Mouse (Mus musculus) kidney, postnatal 25 days (tissue): ENCODE results near the gene Rbks.
A peak's percentile ranks its signal among the peaks of the same experiment; 100 is the strongest.

Experiments
- DNase-seq, 2 experiments: peaks; one replicate each; pipeline ENCODE4 v3.0.0; 2021; ENCODE audit warnings: mixed read lengths in 2 of 2

The Rbks gene

DNA sequence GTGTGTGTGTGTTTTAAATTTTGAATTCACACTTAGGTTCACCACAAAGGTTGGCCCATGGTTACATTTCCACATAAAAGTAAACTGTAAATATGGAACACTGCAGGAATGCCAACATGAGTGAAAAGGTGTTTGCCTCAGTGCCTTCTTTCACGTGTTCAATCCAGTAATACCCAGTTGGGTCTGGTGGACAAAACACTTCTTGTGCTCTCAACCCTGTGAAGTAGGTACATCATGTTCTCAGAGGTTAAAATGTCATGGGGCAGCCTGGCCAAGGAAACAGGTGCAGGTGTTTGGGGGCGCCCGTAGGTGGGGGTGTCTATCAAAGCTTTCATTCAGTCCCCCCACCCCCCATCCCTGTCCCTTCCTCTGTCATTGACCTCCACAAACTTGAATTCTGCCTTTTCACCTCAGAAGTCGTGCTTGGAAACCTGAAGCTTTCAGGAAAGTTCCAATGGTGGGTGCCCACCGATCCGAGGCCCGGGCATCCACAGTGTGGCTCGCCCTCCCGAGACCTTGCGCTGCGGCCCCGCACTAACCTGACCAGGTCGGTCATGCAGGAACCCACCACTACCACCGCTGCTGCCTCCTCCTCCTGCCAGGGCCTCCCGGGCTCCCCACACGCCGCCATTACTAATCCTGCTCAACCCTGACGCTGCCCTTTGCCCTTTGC, at the start of gene Rbks:
Gene Rbks, minus strand, starts transcription at position 657 of the 673 bp plus-strand sequence.
- peak in 1 of 2 experiments; percentile 94 for DNase-seq

DNA sequence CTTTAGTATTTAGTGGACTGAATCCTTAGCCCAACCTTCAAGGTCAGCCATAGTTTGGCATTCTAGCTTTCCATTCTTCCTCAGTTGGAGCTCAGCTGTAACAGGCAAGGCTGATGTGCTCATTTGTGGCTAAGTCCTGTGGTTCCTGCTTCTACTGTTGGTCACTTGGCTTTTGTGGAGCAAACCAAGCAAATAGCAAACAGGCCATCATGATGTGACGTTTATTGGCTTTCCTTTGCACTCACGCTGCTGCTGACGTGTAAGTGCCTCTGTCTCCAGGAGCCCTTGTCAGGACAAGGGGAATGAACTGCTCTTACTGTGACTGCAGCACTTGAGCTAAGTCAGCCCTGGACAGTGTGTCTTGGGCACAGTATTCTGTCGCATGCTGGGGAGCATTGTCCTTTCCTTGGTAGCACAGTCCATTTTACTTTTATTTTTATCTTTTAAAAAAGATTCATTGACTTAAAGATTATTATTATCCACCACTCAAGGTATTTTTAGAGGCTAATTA, 45.1 kb upstream of the Rbks start:
- DNase-seq, result no peak

DNA sequence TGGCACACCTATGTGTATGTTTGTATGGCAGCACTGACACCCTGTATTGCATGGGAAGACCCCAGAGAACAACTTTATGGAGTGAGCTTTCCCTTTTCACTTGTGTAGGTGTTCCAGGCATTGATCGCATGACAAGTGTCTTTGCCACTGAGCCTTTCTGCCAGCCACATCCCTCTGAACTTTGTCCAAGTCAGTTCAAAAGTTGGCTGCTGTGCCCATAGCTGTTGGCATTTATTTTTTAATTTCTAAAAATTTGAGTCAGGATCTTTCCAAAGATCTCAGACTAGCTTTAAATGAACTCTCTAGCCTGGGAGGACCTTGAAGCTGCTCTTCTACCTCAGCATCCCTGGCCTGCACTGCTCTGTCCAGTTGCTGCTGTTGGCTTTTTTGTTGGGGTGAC, 44.5 kb upstream of the Rbks start:
- no peak for DNase-seq

DNA sequence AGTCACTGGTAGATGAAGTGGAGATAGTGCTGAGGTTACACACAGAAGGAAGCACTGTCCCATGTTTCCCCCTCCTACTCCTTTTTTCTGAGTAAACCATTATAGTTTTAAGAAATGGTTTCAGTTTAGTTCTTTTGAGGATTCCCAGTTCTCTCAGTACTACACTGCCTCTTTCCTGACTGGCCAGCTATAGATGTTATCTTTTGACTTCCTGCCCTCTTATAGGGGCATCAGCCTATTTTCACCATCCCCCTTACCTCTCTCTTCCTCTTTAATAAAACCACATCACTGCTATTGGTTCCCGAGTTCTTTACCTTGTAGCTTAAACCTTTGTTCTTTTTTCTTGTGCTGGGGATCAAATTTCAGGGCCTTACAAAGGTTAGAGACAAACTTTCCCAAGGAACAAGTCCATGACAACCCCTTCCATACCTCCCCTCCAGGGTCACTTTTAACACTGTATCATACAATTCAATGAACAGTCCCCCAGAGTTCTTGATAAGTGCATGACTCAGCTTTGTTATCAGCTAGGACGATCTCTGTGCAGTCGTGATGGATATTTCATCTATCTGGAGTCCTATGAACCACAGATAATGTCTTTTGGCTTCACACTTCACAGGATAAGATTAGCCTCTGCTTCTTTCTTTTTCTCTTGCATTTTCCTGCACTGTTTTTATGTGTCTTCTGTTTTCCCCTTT, 35.4 kb upstream of the Rbks start:
- no peak for DNase-seq

DNA sequence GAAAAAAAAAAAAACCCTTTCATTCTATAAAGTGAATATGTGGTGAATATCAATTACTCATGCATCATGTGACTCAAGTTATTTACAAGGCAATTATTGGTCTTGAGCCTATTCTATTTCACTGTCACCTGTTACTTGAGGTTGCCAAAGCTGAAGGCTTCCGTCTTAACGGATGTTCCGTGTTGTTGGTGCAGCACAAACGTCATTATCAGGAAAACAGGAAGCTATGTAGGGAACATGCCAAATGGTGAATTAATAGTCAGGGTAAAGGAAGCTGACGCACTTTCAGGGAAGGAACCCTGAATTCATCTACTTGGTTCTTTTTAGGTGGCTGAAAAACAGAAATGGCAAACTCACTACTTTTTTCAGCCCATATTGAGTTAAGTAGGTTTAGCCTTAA, 30.0 kb upstream of the Rbks start:
- peak in 1 of 2 experiments; percentile 43 for DNase-seq

DNA sequence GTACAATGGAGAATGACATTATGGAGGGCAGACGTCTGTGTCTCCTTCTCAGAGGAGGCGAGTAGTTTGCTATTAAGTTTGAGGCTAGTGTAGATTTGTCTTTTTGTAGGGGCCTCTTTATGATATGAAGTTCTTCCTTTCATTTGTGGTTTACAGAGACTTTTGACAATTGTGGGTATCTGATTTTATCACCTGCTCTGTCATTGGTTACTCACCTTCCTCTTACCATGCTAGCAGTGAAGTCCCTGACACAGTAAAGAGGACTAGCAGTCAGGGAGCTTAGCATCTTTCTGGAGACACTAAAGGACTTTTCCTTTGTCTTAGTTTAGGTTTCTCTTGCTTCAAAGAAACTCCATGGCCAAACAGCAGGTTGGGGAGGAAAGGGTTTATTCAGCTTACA, 28.5 kb upstream of the Rbks start:
- DNase-seq, result no peak

DNA sequence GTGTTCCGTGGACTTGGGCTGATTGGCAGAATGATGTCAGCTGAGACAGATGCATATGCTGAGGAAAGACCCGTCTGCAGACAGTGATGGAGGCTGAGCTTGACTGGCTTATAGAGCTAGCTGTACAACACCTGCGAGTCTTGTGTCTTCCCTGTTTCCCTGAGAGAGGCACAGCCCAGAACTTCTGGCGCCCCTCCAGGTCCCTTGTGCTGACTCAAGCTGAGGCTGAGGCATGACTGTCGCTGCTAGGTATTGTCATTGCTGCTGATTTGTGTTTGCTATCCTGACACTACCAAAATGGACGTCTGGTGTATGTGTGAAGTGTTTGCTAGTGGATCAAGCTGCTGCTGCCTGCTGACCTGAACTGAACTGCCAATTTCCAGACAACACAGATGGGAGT, 27.1 kb upstream of the Rbks start:
- peak in 1 of 2 experiments; percentile 44 for DNase-seq

DNA sequence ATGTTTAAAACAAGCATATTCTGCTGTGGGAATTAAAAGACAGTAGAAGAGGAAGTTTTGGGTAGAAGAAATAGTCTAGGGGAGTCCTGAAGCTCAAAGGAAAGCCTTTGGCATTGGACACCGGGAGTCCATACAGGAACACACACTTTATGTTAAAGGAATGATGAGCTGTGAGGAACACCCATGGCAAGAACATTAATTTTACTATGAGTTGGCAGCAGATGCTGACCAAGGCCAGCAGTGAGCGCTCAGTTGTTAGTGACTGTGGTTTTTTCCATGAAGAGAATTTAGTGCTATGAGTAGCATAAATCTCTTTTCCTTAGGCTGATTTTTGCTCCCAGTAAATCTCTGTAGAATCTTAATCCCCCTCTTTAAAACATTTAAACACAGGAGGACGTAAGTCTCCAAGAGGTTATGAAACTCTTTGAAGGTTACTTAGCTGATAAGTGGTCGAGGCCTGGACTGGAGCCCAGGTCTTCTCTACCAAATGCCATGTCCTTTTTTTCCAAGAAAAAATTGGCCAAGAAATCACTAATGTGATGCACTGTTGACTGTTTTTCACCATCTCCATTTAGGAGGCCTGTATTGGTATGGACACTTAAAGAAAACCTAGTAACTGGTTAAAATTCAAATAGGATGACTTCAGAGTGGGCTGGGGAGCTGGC, 18.2 kb upstream of the Rbks start:
- no peak for DNase-seq

DNA sequence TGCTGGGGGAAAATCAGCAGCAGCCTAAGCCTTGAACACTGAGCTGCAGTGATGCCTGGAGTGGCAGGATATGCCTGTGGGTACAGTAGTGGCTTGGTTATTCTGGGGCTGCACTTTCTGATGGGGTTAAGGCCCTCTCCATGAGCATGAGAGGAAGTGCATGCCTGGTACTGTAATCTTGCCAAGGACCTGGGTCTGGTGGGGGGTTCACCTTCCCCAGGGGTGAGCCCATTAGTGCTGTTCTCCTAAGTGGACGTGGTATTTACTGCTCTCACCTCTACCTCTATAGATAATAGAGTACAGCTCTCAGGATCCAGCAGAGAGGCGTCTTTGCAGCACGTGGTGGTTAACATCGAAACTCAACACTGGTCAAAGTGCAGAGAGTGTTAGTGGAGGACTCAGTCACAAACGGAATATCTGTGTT, 16.4 kb upstream of the Rbks start:
- DNase-seq, result no peak

DNA sequence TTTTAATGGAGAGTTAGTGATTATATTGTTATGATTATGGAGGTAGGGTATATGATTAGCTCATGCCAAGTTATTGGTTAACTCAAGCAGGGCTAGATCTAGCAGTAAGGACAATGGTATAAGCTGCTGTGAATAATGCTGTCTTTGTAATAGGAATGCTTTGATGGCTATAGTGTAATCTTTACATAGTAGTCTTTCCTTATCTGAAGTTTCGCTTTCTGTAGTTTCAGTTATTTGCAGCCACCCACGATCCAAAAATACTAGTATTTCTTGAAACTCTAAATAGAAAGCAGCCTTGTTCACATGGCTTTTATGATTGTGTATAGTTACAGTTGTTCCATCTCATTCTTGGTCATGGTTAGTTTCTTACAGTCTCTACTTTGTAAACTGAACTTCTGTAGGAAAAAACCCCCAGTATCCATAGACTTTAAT, 15.9 kb upstream of the Rbks start:
- DNase-seq, result no peak

DNA sequence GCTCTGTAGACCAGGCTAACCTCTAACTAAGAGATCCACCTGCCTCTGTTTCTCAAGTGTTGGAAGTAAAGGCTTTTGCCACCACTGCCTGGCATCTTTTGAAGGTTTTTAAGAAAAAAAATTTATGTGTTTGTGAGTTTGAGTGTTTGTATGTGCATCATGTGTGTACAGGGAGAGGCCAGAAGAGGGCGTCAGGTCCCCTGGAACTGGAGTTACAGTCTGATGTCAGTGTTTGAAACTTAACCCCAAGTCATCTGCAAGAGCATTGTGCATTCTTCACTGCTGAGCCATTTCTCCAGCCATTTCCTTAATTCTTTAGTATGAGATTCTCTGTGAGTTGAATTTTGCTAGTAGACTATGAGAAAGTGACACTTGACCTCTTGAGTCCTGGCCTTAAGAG, 12.0 kb upstream of the Rbks start:
- no peak for DNase-seq

DNA sequence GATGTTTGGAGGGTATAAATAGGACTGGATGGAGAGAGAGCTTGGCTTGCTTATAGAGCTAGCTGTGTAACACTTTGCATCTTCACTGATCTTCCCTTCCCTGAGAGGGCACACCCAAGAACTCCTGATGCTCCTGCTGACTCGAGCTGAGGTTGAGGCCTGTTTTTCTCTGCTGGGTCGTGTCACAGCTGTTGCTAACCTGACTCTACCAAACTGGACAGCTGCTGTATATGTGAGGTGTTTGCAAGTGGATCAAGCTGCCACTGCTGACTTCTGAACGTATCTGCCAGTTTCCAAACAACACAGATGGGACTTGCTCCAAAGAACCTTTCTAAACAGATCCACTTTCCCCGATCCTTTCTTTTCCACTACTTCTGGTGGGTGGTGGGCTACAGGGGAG, 9.4 kb upstream of the Rbks start:
- DNase-seq, result no peak

DNA sequence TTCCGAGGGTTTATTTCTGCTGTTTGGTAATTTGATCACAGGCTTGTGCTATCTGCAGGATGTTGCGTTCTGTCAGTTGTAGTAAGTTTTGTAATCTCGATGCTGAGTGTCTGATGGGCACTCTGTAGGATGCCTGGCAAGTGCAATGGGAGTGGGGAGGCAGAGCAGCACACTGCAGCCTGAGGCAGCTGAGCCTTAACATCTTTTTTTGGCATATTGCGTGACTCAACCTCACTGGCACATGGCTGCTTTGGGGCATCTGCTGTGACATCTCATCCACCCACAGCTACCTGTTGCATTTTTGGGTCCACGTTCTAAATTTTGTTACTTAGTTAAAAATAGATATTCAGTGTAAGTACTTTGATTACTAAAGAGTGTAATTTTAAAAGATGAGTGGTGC, 7.5 kb upstream of the Rbks start:
- no peak for DNase-seq

DNA sequence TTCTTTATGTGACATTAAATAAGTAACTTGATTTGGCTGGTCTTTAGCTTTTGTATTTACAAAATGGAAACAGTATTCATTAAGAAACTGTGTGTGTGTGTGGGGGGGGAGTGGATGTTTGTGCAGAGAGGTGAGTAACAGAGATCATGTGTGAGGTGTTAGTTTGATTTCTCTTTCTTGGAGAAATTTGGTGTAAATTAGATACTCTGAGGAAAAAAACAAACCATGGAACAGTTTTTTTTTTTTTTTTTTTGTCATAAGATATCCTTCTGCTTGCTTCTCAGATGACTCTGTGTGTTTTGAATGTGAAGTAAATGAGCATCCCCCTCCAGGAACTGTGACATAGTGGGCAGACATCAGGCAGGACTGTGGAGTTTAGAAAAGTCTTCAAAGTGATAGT, 2.0 kb upstream of the Rbks start:
- DNase-seq, result no peak

DNA sequence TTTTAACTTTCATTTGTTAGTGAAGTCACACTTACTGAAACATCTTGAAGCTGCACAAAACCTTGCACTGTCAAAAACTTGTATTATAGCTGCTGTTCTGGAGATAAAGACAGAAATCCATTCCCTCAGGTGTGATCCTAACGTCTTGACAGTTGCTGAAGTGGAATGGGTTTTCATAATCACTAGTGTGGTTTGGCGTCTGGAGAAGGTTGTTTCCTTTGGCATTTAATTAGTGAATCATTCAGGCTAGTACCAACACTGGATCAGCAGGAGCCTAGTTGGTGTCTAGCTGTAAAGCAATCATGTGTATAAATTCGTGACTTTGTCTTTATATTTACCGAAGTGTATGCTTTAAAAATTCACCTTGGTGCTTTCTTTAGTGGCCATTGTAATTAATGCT, 1.5 kb upstream of the Rbks start:
- no peak for DNase-seq

DNA sequence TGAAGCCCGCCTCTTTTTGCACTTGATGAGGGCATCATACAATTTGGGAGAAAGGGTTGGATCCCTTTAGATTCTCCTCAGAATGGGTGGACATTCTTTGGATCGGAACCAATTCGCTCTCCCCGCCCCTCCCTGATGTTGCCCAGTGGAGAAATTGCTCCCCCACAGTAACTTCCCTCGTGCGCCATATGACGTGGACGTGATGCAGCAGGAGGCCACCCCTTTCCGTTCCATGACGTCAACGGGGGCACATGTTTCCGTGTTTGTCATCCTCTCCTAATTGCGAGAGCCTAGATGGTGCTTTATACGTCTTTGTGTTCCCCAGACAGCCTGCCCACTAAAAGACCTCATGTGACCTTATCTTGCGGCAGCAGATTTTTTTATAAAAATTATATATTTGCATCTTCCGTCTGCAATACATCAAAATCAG, 885 bp upstream of the Rbks start:
- DNase-seq, result peak; percentile 86 to 94

DNA sequence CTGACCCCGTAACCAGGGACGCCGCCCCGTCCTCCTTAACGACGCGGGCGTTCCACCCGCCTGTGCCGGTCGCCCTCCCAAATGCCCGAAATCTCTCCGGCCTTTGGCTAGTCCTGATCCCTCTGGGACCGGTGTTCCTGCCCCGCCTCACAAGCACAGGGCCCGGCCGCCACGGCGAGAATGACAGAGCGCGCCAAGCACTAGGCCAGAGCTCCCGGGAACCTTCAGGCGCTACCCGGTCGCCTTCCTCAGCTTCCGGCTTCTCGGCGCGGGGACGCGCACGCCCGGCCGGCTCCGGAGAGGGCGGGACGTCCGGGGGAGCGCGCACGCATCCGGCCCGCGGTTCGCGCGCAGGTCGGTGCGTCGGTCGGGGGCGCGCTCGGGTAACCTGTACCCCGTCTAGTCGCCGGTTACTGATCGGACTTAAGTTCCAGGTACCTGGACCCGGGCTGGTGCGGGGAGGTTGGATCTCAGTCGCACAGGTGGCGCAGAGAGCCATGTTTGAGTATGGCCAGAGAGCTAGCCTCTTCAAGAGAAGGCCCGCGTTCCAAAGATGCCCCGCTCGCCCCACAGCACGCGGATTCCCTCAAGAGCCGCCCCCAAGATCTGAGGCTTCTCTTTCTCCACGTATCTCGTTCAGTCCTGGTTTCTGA, 343 bp upstream of the Rbks start, which contains the start of gene Babam2:
Gene Babam2, plus strand, starts transcription at position 41 of the 653 bp plus-strand sequence.
- DNase-seq, result peak; percentile 93 to 97

DNA sequence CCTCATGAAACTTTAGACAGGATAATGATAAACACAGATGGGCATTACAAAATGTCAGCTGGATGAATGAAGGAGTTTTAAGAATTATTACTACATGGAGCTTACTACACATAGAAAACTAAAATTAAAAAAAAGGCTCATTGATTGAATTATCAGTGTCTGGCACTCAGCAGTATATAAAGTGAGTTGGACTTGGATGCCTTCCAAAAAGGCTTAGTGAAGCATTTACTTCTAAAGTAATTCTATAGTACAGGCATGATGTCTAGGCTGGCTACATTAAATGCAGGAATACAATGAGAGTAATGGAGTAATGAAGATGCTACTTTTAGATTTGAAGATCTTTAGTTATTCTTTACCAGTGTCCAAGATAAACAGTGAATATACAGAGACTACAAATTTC, 4.2 kb downstream of the Rbks start:
- DNase-seq, result no peak

DNA sequence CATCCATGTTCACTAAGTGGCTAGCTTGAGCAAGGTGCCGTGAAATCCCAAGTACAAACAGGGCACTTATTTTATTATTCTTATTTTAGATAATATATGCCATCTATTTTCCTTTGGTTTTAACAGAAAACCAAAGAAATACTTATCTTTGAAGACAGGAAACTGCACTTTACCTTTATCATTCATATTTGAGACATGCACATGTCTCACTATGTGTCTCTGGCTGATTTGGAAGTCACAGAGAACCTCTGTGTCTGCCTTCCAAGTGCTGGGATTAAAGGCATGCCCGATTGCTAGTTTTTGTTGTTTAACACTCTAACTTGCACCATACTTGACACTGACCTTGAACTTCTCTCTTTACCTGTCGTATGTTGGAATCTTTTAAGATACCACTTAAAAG, 9.5 kb downstream of the Rbks start:
- DNase-seq, result no peak

DNA sequence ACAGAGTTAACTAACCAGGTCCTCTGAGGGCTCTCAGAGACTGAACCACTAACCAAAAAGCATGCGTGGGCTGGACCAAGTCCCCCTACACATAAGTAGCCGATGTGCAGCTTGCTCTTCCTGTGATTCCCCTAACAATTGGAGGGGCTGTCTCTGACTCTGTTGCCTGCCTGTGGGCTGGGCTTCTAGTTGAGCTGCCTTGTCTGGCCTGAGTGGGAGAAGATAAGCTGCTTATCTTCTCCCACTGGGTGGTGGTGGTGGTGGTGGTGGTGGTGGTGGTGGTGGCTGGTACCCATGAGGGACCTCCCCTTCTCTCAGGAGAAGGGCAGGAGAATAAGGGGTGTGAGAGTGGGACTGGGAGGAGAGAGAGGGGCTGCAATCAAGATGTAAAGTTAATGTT, 11.4 kb downstream of the Rbks start:
- DNase-seq, result no peak

DNA sequence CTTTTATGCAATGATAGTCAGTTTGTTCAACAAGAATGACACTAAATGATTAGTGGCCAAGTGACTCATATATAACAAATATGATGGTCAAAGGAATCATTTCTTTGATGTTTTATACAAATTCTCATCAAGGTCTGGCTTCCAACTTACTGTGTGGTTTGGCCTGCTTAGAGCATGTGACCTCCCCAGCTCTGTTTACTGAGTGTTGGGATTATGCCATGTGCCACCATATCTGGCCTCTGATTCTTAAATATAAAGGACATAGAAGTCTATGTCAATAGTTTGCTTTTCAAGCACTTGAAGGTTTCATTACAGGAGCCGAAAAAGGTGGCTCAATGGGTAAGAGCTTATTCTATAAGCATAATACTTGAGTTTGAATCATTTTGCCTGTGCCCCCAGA, 15.1 kb downstream of the Rbks start:
- no peak for DNase-seq

DNA sequence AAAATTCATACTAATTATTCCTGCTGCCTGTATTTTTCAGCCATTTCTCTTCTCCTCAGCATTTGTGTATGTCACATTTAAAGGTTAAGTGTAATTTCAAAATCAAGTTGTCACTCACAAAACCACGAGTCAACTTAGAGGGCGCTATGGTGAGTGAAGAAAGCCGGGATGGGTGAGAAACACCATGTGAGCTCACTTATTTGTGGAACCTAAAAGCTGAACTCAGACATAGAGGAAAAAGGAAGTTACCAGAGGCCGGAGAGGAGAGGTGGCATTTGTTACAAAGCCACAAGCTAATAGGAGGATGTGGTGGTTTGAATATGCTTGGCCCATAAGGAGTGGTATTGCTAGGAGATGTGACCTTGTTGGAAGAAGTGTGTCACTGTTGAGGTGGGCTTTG, 17.2 kb downstream of the Rbks start:
- DNase-seq, result no peak

DNA sequence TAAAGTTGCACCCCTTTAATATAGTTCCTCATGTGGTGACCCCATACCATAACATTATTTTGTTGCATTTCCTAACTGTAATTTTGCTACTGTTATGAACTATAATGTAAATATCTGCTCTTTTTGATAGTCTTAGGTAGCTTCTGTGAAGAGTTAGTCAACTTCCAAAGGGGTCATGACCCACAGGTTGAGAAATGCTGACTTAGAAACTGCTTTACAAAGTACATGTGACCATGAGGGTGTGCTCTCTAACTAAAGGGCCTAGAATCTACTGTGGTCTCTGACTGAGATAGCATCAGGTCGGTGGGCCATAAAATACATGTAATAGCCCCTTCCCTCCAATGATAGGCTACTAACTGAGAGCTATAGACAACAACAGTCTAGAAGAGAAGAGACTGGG, 19.4 kb downstream of the Rbks start:
- no peak for DNase-seq
